Mouse (Mus musculus) heart, postnatal 0 days (tissue): ENCODE measurements around the gene Chchd3.

Source experiments
- CTCF ChIP-seq: IDR thresholded peaks from 2 replicates; pipeline ENCODE4 v1.5.1; 2016; ENCODE audit warnings: antibody characterized with exemption, control low read depth, low read depth
- EP300 ChIP-seq: IDR thresholded peaks from 2 replicates; pipeline ENCODE4 v1.6.1; 2016; ENCODE audit warnings: antibody characterized with exemption, low read depth

DNA sequence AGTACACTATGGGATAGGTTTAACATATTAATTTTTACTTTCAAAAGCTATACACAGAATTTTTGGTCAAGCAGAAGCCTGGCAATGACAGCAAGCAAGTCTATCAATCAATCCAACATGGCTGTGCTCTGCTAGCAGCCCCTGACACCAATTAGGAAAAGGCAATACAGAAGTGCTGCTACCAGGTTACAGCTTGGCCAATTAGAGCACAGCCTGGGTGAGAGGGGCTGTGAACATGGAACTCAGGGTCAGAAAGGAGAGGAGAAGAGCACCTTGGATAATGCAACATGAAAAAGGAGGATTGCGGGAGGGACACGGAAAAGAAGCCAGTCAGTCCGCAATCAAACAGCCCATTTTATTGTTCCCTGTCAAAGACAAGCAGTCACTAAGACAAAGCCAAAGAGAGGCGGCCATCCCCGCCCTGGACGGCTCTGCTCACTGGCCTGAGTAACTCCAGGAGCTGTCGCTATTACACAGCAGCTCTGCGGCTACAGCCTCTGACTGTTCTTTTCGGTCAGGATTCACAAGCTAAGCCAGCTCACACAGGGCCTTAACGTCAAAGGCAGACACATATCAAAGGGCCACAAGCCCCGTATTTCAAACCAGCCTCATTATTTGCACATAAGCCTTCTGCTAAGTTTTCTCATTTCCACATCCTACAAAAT lies 128.8 kb downstream of the Chchd3 start:
- TF ChIP-seq EP300 (no peak), CTCF (no peak)
